Mouse (Mus musculus): ENCODE data around the gene Tcf7l1. TPM values are rescaled to one million over a fixed set of nuclear protein-coding genes. Genes with fewer than 3 reads are reported as not detected.

Gene Tcf7l1
- polyA plus RNA-seq, 1 experiment, result 14.4 TPM

- DNase-seq (ENCODE audit: low read depth), result no peak
Observed at GRCm38 (mm10) chr6:72745781-72746180, 43.3 kb downstream of the Tcf7l1 start.

DNA sequence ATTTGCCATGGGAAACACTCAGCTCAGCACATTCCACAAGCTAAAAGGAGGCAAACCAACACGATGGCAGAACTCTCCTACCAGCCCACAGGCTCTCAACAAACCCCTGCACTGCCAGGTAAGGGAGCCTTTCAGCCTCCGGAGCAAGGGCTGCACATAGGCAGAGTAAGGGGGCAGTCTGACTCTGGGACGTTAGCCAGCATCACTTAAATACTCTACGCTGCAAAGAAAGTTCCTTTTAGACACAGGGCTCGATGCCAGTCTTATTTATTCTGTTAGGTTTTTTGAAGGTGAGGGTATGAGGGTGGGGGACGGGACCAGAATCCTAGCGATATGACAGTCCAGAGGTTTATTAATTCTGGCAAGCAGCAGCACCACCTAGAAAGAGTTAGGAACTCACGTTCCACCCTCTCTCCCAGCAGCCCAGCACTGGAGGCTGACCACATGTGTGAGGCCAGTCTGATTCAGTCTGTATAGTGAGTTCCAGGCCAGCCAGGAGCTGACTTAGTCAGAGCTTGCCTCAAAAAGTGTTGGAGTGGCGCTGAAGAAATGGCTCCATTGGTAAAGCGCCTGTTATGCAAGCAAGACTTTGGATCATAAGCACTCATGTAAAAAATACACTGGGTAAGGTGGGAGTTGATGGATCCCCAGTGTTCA is 44.8 kb downstream of the Tcf7l1 start:
- no peak for DNase-seq (ENCODE audit: low read depth)

DNA sequence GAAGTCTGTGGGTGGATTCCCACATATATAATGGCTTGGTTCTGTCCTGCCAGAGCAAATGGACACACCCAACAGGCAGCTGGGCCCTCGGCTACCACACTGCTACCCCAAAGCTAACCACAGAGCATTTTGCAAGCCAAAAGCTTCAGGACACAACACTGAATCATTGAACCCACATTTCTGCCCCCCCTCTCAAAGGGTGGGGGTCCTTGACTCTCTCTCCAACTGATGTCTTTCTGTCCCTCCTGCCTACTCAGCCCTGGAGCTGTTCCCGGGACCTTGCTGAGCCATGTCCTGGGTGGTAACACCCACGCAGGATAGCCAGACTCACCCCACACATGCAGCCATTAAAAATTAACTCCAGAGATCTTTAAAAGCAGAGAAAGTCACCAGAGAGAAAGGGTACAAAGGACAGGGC is 45.4 kb downstream of the Tcf7l1 start:
- no peak for DNase-seq (ENCODE audit: low read depth)

GRCm38 (mm10) chr6:72742331-72742730 is 46.7 kb downstream of the Tcf7l1 start:
- no peak for DNase-seq (ENCODE audit: low read depth)

- peak; percentile 56 for DNase-seq (ENCODE audit: low read depth)
Observed at GRCm38 (mm10) chr6:72740596-72741421, 48.2 kb downstream of the Tcf7l1 start.

DNA sequence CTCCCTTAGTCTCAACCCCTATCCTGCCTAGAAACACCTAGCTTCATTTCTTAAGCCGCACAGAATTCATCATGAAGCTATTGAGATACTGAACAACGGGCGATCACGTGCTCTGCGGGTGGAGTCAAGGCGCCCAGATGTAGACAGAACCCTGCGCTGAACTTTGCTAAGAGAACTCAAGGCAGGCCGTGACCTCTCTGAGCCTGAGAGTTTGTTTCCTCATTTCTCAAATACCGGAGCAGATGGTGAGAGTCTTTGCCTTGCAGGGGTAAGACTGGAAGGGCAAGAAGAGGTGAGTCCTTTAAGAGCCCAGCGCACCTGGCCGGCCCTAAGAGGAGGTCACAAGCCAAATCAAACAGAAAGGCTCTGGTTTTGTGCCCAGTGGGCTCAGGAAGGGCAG is 52.2 kb downstream of the Tcf7l1 start:
- no peak for DNase-seq (ENCODE audit: low read depth)

DNA sequence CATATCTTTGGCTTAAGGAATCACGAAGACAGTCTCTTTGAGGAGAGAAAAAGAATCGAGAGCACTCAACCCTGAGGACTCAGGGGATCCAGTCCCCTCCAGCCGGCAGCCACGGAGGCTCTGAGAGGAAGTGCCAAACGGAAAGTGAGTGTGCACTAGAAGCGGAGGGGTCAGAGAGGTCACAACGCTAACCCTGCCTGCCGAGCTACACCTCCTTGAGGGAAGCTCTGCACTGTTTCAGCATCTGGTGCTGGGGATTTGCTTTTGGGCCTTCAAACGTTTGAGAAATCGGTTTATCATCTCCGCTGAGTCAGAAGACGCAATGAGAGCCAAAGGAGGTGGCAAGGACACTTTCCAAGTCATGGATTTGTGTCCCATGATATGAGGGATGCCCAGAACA is 53.8 kb downstream of the Tcf7l1 start:
- DNase-seq (ENCODE audit: low read depth), result no peak

DNA sequence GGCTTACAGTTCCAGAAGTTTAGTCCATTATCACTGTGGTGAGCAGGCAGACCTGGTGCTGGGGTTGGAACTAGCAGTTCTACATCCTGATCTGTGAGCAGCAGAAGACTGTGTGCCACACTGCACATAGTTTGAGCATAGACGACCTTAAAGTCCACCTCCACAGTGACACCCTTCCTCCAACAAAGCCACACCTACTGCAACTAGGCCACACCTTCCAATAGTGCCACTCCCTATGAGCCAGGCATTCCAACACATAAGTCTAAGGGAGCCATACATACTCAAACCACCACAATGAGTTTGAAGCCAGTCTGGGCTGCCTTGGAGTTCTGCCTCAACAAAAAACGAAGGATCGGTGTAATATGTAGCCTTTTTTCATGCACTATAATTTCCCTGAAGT is 55.7 kb downstream of the Tcf7l1 start:
- DNase-seq (ENCODE audit: low read depth), result no peak

DNA sequence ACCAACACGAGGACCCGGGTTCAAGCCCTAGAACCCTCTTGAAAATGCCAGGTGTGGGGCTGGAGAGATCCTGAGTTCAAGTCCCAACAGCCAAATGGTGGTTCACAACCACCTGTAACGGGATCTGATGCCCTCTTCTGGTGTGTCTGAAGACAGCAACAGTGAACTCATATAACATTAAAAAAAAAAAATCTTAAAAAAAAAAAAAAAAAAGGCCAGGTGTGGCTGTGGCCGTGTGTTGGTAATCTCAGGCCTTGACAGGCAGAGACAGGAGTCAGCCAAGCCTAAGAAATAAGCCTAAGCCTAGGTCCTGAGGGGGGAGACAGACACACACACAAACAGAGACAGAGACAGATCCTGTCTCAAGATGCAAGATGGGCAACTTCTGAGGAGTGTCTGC is 56.9 kb downstream of the Tcf7l1 start:
- DNase-seq (ENCODE audit: low read depth), result no peak

DNA sequence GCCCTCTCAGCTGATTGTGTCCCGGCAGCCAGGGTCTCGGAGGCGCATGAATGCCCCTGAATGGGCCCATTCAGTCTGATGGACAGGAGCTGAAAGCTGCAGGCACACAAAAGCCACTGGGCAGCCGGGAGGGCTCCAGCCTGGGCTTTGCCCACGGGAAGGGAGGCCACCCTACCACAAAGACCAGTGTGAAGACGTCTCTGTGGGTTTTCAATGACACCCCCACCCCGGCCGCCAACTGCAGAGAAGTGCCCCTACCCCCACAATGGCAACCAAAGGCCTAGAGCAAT is 58.5 kb downstream of the Tcf7l1 start:
- no peak for DNase-seq (ENCODE audit: low read depth)

- DNase-seq (ENCODE audit: low read depth), result no peak
Observed at GRCm38 (mm10) chr6:72729831-72730559, 59.1 kb downstream of the Tcf7l1 start.

- DNase-seq (ENCODE audit: low read depth), result no peak
Observed at GRCm38 (mm10) chr6:72727826-72728225, 61.2 kb downstream of the Tcf7l1 start.

DNA sequence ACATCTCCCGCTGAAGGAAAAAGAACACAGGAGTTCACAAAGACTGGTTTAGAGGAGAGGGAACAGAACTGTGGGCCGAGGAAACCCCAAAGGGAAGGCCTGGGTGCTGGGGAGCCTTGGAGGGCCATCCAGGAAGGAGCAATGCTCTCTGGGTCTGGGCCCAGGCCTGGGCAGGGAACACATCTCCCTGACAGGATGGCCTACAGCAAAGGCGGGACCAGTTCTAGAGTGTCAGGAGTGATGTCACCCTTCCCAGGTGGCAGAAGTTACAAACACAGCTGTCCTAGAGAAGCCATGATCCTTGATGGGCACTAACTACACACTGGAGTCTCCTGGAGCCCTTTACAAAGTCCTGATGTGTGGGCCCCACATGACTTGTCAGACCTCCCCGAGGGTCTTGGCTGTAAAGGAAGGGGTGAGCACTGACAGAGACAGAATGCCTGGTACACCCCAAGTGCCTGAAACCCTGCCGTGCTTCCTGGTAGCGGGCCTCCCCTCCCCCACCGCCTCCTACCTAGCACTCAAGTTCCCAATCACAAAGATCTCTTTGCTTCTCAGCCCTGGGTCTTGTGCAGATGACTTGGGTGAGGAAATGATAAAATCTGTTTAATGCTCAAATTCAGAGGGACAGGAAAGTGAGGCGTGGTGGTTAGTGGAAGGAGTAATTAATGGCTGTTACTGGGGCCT is 64.4 kb downstream of the Tcf7l1 start:
- DNase-seq (ENCODE audit: low read depth), result no peak

GRCm38 (mm10) chr6:72723731-72724385 is 65.2 kb downstream of the Tcf7l1 start:
- DNase-seq (ENCODE audit: low read depth), result no peak

- DNase-seq (ENCODE audit: low read depth), result no peak
Observed at GRCm38 (mm10) chr6:72723143-72723542, 65.9 kb downstream of the Tcf7l1 start.

GRCm38 (mm10) chr6:72720852-72721251 is 68.2 kb downstream of the Tcf7l1 start:
- no peak for DNase-seq (ENCODE audit: low read depth)

DNA sequence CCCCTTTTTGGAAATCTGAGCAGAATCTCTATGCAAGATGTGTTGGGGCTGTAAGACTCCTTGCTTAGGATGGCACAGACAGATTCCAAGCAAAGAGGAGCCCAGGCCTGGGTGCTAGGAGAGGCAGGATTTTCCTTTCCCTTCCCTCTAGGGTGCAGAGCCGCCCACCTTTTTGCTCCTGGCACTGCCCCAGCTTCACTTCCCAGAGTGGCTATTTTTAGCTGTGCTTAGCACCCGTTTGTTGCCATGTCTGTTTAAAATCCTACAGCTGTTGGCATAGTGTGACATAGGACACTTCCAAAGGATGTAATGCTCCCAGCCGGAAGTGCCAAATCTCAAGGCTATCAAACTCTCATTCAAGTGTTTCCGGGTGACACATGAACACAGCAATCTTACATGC is 74.3 kb downstream of the Tcf7l1 start:
- no peak for DNase-seq (ENCODE audit: low read depth)

GRCm38 (mm10) chr6:72714250-72714649 is 74.8 kb downstream of the Tcf7l1 start:
- DNase-seq (ENCODE audit: low read depth), result no peak

DNA sequence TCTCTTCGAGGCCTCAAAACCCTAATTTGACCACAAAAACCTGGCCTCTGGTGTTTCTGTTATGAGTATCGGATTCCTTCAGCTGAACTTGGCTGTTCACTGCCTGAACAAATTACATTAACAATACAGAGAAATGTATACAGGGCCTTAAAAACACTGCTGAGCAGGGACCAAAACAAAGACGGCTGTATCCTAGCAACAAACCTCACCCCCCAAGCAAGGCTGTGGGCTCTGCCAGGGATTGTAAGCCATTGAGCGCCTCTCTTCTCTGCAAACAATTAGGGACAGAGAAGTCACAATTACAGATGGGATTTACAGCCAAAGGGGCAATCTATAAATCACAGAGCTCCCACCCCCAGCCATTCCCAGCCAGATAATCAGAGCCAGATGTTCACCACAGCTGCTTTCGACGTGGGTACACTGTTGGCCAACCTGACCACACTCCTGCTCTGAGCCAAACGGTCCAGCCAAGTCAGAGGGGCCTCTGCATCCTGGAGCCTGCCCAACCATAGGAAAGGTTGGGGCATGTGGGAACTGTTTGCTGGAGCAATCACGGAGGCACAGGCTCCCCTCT is 77.5 kb downstream of the Tcf7l1 start:
- DNase-seq (ENCODE audit: low read depth), result no peak

- DNase-seq (ENCODE audit: low read depth), result no peak
Observed at GRCm38 (mm10) chr6:72710897-72711507, 78.1 kb downstream of the Tcf7l1 start.

Measured in gonadal fat pad, adult 2 months (tissue).